Mouse (Mus musculus) cerebellum, adult 11-12 months (tissue): ENCODE results near the gene Gm20896.
"Not testable (repeated sequence)": the region's sequence is repeated elsewhere in the genome, so short reads cannot be mapped to it uniquely, and the experiment has no call there.

ENCODE experiments used
- DNase-seq: peaks from one replicate; pipeline ENCODE4 v3.0.0; 2022

The Gm20896 gene

GRCm38 (mm10) chrY:35921426-35921825, at the start of gene Gm20896:
TSS of gene Gm20896 (minus strand) at chrY:35921526.
- not testable (repeated sequence) for DNase-seq
